Mouse (Mus musculus) stomach, embryonic 16.5 days (tissue): ENCODE measurements around the gene Spsb2. TPM values are rescaled to one million over a fixed set of nuclear protein-coding genes. Genes with fewer than 3 reads are reported as not detected.

Source experiments
- ATAC-seq: fragments of 200-750 bp; cut with Nextera tagmentation; 2 replicates; pipeline ENCODE4 v1.8.0; 2017; ENCODE audit warnings: moderate number of reproducible peaks, moderate TSS enrichment; ENCODE audit not compliant: insufficient read depth, low FRiP score
- H3K27ac ChIP-seq: fragments of 300-500 bp; sonication (generic); 2 replicates; pipeline ENCODE4 v1.5.1; 2014; ENCODE audit warnings: low read length
- H3K27me3 ChIP-seq: fragments of 300-500 bp; sonication (generic); 2 replicates; pipeline ENCODE4 v1.6.1; 2014; ENCODE audit warnings: low read length, control low read depth, mixed read lengths; ENCODE audit not compliant: control insufficient read depth, insufficient read depth
- H3K36me3 ChIP-seq: fragments of 300-500 bp; sonication (generic); 2 replicates; pipeline ENCODE4 v1.6.1; 2014; ENCODE audit warnings: low read length; ENCODE audit not compliant: control insufficient read depth, insufficient read depth
- H3K4me1 ChIP-seq: fragments of 300-500 bp; sonication (generic); 2 replicates; pipeline ENCODE4 v1.6.1; 2014; ENCODE audit warnings: low read length, control low read depth, mixed read lengths; ENCODE audit not compliant: control insufficient read depth, insufficient read depth
- H3K4me2 ChIP-seq: fragments of 300-500 bp; sonication (generic); 2 replicates; pipeline ENCODE4 v1.6.1; 2014; ENCODE audit warnings: low read depth, low read length, mixed read lengths
- H3K4me3 ChIP-seq: fragments of 300-500 bp; sonication (generic); replicated peaks from 2 replicates; pipeline ENCODE4 v1.5.1; 2014; ENCODE audit warnings: mild to moderate bottlenecking, low read length
- H3K9ac ChIP-seq: fragments of 300-500 bp; sonication (generic); 2 replicates; pipeline ENCODE4 v1.6.1; 2014; ENCODE audit warnings: low read length
- H3K9me3 ChIP-seq: fragments of 300-500 bp; sonication (generic); replicated peaks from 2 replicates; pipeline ENCODE4 v1.6.1; 2016; ENCODE audit warnings: low read length, control low read depth; ENCODE audit not compliant: control insufficient read depth
- WGBS: fragments of 180-500 bp; shearing (Covaris S2); extraction: QIAGEN DNeasy Blood & Tissue Kit; methylation state at CpG from one replicate; pipeline ENCODE4 v1.1.7; 2014; 5-methylcytosine and 5-hydroxymethylcytosine counted together
- polyA plus RNA-seq: library from polyadenylated mRNA; unstranded; fragments of >200 nt; fragmentation: Nextera tagmentation; extraction: Ambion mirVana; gene quantifications from 2 replicates; pipeline ENCODE4 v1.2.1, GENCODE M21; 2015

Spsb2 gene
- polyA plus RNA-seq, 1 experiment from 2014 or later: 15.1 TPM

GRCm38 (mm10) chr6:124831649-124832048 is 23.2 kb downstream of the Spsb2 start:
- 0 out of 2 replicates have a peak, but pooled peaks cover 3% of the 10 kb centered on the region for H3K36me3 ChIP-seq
- H3K4me2 ChIP-seq: no peak overlapping the region
- no peak for ATAC-seq
- no peak overlapping the region for H3K9ac ChIP-seq
- H3K4me1 ChIP-seq: peaks cover 20% of the 10 kb centered on the region
- 94% methylated on average over 8 of the region's 8 CpGs for WGBS
- no peak overlapping the region for H3K27ac ChIP-seq
- no peaks in the 10 kb centered on the region for H3K9me3 ChIP-seq
- H3K4me3 ChIP-seq: no peak overlapping the region
- H3K27me3 ChIP-seq: no peaks in the 10 kb centered on the region

DNA sequence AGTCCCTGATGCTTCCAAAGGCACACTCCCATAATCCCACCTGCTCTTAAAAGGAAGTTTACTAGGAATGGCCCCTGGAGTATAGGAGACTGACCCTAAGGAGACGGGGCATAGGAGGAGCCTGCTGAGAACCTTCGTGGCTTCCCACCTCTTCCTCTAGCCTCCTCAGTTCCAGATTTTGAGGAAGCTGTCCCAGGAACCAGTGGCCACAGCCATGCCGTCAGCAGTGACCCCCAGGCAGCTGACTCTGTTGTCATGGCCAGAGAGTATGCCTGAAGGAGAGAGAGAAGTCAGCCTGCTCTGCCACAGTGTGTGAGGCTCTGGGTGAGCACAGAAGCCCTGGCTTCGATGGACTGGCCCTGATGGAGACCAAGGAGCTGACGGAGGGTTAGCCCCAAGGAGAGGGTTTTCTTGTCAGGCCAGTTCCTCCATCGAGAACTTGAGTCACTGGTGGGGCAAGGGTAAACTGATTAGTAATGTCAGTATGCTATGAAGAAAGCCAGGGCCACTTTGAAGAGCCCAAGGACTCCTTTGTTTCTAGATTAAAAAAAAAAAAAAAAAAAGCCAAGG is 26.1 kb downstream of the Spsb2 start:
- Histone ChIP-seq H3K9ac (peak overlapping the region; percentile 14; the same call in 1 of the 2 replicates), H3K4me1 (peaks cover 21% of the 10 kb centered on the region), H3K27ac (peak overlapping the region; percentile 39; the same call in 1 of the 2 replicates), H3K27me3 (no peaks in the 10 kb centered on the region), H3K36me3 (0 out of 2 replicates have a peak, but pooled peaks cover 3% of the 10 kb centered on the region), H3K4me3 (no peak overlapping the region), H3K9me3 (no peaks in the 10 kb centered on the region), H3K4me2 (no peak overlapping the region)
- ATAC-seq: no peak
- WGBS: 74% methylated on average over 6 of the region's 6 CpGs

- H3K27me3 ChIP-seq: no peaks in the 10 kb centered on the region
- 62% methylated on average over 10 of the region's 10 CpGs for WGBS
- H3K36me3 ChIP-seq: 0 out of 2 replicates have a peak, but pooled peaks cover 3% of the 10 kb centered on the region
- H3K4me1 ChIP-seq: peaks cover 25% of the 10 kb centered on the region
- peak overlapping the region; percentile 21; the same call in 1 of the 2 replicates for H3K27ac ChIP-seq
- no peak overlapping the region for H3K4me2 ChIP-seq
- no peaks in the 10 kb centered on the region for H3K9me3 ChIP-seq
- H3K9ac ChIP-seq: no peak overlapping the region
- no peak for ATAC-seq
- no peak overlapping the region for H3K4me3 ChIP-seq
Observed at GRCm38 (mm10) chr6:124835531-124835930, 27.1 kb downstream of the Spsb2 start.

DNA sequence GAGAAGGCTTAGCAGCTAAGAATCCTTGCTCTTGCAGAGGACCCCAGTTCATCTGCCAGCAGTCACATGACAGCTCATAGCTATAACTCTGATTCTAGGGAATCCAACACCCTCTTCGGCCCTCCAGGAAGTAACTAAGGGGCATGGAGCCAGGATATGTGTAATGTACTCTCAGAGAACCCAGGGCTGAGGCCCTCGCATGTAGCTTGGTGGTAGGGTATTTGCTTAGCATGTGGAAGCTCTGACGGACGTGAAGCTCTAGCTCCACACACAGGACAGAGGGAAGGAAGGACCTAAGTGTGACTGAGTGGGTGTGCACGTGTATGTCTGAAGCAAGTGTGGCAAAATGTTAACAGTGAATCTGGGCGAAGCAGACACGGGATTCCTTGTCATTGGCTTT is 27.9 kb downstream of the Spsb2 start:
- Histone ChIP-seq H3K36me3 (0 out of 2 replicates have a peak, but pooled peaks cover 3% of the 10 kb centered on the region), H3K4me2 (no peak overlapping the region), H3K27ac (no peak overlapping the region), H3K9ac (0 out of 2 replicates have a peak overlapping the region, but pooled peaks have one; percentile 15), H3K4me1 (peaks cover 18% of the 10 kb centered on the region), H3K27me3 (no peaks in the 10 kb centered on the region), H3K9me3 (no peaks in the 10 kb centered on the region), H3K4me3 (no peak overlapping the region)
- WGBS: 69% methylated on average over 7 of the region's 7 CpGs
- no peak for ATAC-seq

- H3K36me3 ChIP-seq: 0 out of 2 replicates have a peak, but pooled peaks cover 2% of the 10 kb centered on the region
- H3K27me3 ChIP-seq: no peaks in the 10 kb centered on the region
- no peaks in the 10 kb centered on the region for H3K9me3 ChIP-seq
- peak; percentile 6; the same call in 1 of the 2 replicates for ATAC-seq
- H3K4me1 ChIP-seq: peaks cover 18% of the 10 kb centered on the region
- no peak overlapping the region for H3K4me2 ChIP-seq
- H3K9ac ChIP-seq: peak overlapping the region; percentile 37
- 11% methylated on average over 8 of the region's 8 CpGs for WGBS
- no peak overlapping the region for H3K4me3 ChIP-seq
- H3K27ac ChIP-seq: no peak overlapping the region
Observed at GRCm38 (mm10) chr6:124839805-124840204, 31.3 kb downstream of the Spsb2 start.

- H3K27ac ChIP-seq: no peak within 1 kb of the TSS
- peak; percentile 7; the same call in 1 of the 2 replicates for ATAC-seq
- WGBS: 28% methylated on average over 15 of the region's 15 CpGs
Observed at GRCm38 (mm10) chr6:124840241-124841167, 32.0 kb downstream of the Spsb2 start, which contains the start of gene Gnb3. Gnb3 (minus strand) TSS chr6:124840275.

GRCm38 (mm10) chr6:124847305-124847704 is 38.8 kb downstream of the Spsb2 start:
- Histone ChIP-seq H3K9ac (peak overlapping the region; percentile 35; the same call in 1 of the 2 replicates), H3K4me3 (no peak overlapping the region), H3K4me1 (no peaks in the 10 kb centered on the region), H3K4me2 (no peak overlapping the region), H3K9me3 (no peaks in the 10 kb centered on the region), H3K36me3 (0 out of 2 replicates have a peak, but pooled peaks cover 6% of the 10 kb centered on the region), H3K27me3 (no peaks in the 10 kb centered on the region), H3K27ac (no peak overlapping the region)
- peak; percentile 66; the same call in 1 of the 2 replicates for ATAC-seq
- WGBS: 10% methylated on average over 9 of the region's 9 CpGs

More at GRCm38 (mm10) chr6:124840241-124841167, 32.0 kb downstream of the Spsb2 start, which contains the start of gene Gnb3:
- H3K9ac ChIP-seq: peak within 1 kb of the TSS; percentile 37
- H3K4me2 ChIP-seq: no peak within 1 kb of the TSS
- H3K4me1 ChIP-seq: peaks cover 18% of the 10 kb centered on the region
- H3K27me3 ChIP-seq: no peaks in the 10 kb centered on the region
- 0 out of 2 replicates have a peak, but pooled peaks cover 6% of the 10 kb centered on the region for H3K36me3 ChIP-seq
- H3K9me3 ChIP-seq: no peaks in the 10 kb centered on the region
- H3K4me3 ChIP-seq: no peak within 1 kb of the TSS

DNA sequence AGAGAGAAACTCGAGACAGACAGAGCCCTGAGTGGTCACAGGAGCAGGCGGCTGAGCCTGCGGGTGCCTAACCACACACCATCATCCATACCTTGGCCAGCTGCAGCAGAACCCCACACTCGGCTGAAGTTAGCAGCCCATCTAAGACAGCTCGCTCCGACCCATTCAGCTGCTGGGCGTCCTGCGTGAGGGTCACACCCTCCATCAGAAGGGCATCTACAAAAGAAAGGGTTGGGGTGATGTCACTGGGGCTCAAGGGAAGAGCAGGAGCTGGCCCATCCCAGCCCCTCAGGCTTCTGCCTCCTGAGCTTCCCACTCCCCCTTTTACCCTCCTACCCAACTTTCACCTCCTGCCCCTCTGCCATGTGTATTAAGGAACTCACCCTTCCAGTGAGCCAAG is 42.1 kb downstream of the Spsb2 start:
- no peak overlapping the region for H3K4me2 ChIP-seq

More for the DNA sequence above, 42.1 kb downstream of the Spsb2 start:
- H3K27ac ChIP-seq: no peak overlapping the region
- no peaks in the 10 kb centered on the region for H3K27me3 ChIP-seq
- H3K4me3 ChIP-seq: no peak overlapping the region
- H3K36me3 ChIP-seq: no peaks in the 10 kb centered on the region
- H3K9me3 ChIP-seq: no peaks in the 10 kb centered on the region
- WGBS: 54% methylated on average over 8 of the region's 8 CpGs
- no peak for ATAC-seq
- H3K9ac ChIP-seq: no peak overlapping the region
- H3K4me1 ChIP-seq: no peaks in the 10 kb centered on the region; the same call in 1 of the 2 replicates
